Mouse (Mus musculus) retina, embryonic 14.5 days (tissue): ENCODE data around the gene D330045A20Rik.
"Not testable (repeated sequence)": the region's sequence is repeated elsewhere in the genome, so short reads cannot be mapped to it uniquely, and the experiment has no call there.

Source experiments
- DNase-seq: peaks from one replicate; pipeline ENCODE4 v3.0.0-alpha.2; 2015; ENCODE audit warnings: low spot score

Gene D330045A20Rik

GRCm38 (mm10) chrX:139480022-139480894 lies at the start of gene D330045A20Rik:
Gene D330045A20Rik (plus strand): TSS chrX:139480367.
- DNase-seq = peak; percentile 60

- DNase-seq = no peak
Measured at GRCm38 (mm10) chrX:139432550-139432949, 47.6 kb upstream of the D330045A20Rik start.

- no peak for DNase-seq
Measured at GRCm38 (mm10) chrX:139435202-139435601, 45.0 kb upstream of the D330045A20Rik start.

GRCm38 (mm10) chrX:139441057-139441456 lies 39.1 kb upstream of the D330045A20Rik start:
- DNase-seq = not testable (repeated sequence)

GRCm38 (mm10) chrX:139456812-139457211 lies 23.4 kb upstream of the D330045A20Rik start:
- DNase-seq = no peak

GRCm38 (mm10) chrX:139482083-139482482 lies 1.9 kb downstream of the D330045A20Rik start:
- no peak for DNase-seq

- DNase-seq = no peak
Measured at GRCm38 (mm10) chrX:139484974-139485373, 4.8 kb downstream of the D330045A20Rik start.

- no peak for DNase-seq
Measured at GRCm38 (mm10) chrX:139516156-139516555, 36.0 kb downstream of the D330045A20Rik start.

GRCm38 (mm10) chrX:139519251-139519650 lies 39.1 kb downstream of the D330045A20Rik start:
- DNase-seq = no peak

GRCm38 (mm10) chrX:139524303-139525091 lies 44.3 kb downstream of the D330045A20Rik start:
- no peak for DNase-seq

- no peak for DNase-seq
Measured at GRCm38 (mm10) chrX:139525724-139526123, 45.6 kb downstream of the D330045A20Rik start.

- DNase-seq = no peak
Measured at GRCm38 (mm10) chrX:139526984-139527383, 46.8 kb downstream of the D330045A20Rik start.

GRCm38 (mm10) chrX:139529678-139530077 lies 49.5 kb downstream of the D330045A20Rik start:
- no peak for DNase-seq

- DNase-seq = no peak
Measured at GRCm38 (mm10) chrX:139532293-139532692, 52.1 kb downstream of the D330045A20Rik start.

GRCm38 (mm10) chrX:139537641-139538397 lies 57.7 kb downstream of the D330045A20Rik start:
- DNase-seq = no peak

GRCm38 (mm10) chrX:139543726-139544125 lies 63.6 kb downstream of the D330045A20Rik start:
- DNase-seq = no peak

GRCm38 (mm10) chrX:139550456-139550855 lies 70.3 kb downstream of the D330045A20Rik start:
- DNase-seq = no peak

- DNase-seq = no peak
Measured at GRCm38 (mm10) chrX:139552090-139552489, 71.9 kb downstream of the D330045A20Rik start.

GRCm38 (mm10) chrX:139562255-139562924 lies 82.2 kb downstream of the D330045A20Rik start:
- DNase-seq = no peak

GRCm38 (mm10) chrX:139562925-139563461 lies 82.8 kb downstream of the D330045A20Rik start, which contains the start of gene Rnf128:
Gene Rnf128 (plus strand): TSS chrX:139563316.
- DNase-seq = no peak

GRCm38 (mm10) chrX:139570054-139570453 lies 89.9 kb downstream of the D330045A20Rik start:
- DNase-seq = no peak
